Mouse (Mus musculus) spleen, embryonic (tissue): Measurements from ENCODE around the gene Creb3l2.

Experiments used
- CTCF ChIA-PET: fragments of 350-600 bp; sonication (Branson Sonifier 250); formaldehyde crosslinking; loops from one replicate; lab custom pipeline; 2022; lab: Charles Lee

Creb3l2 gene

DNA sequence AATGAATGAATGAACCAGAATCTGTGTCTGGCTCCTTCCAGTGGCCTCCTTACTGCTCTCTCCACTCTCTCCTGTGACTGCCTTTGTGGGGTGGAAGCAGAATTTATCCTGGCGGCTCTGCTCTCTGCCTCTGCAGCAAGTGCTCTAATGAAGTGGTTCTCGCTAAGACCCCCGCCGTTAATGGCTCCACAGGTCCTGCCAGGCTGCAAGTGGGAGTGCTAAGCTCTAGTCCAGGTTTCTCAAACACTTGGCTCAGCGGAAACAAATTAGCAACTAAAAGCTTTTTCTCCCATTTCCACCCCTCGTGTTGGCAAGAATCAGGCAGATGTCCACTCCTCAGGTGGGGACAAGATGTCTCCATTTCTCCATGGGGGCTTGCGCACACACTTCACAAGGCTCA, 113.3 kb downstream of the Creb3l2 start:
- CTCF ChIA-PET: interaction anchor here (0.6 kb wide), 1 partner anchor 9 kb away, joined by 3 read pairs; no protein-coding TSS in a partner anchor

- CTCF ChIA-PET: no interaction called here
These were observed 114.4 kb downstream of the Creb3l2 start for GRCm38 (mm10) chr6:37327519-37327918.

GRCm38 (mm10) chr6:37326603-37326955, 115.4 kb downstream of the Creb3l2 start:
- CTCF ChIA-PET: no interaction called here

- CTCF ChIA-PET: no interaction called here
These were observed 115.9 kb downstream of the Creb3l2 start for GRCm38 (mm10) chr6:37325906-37326602.

GRCm38 (mm10) chr6:37325076-37325475, 116.9 kb downstream of the Creb3l2 start:
- CTCF ChIA-PET: no interaction called here

- CTCF ChIA-PET: no interaction called here
These were observed 119.3 kb downstream of the Creb3l2 start for GRCm38 (mm10) chr6:37322641-37323040.

DNA sequence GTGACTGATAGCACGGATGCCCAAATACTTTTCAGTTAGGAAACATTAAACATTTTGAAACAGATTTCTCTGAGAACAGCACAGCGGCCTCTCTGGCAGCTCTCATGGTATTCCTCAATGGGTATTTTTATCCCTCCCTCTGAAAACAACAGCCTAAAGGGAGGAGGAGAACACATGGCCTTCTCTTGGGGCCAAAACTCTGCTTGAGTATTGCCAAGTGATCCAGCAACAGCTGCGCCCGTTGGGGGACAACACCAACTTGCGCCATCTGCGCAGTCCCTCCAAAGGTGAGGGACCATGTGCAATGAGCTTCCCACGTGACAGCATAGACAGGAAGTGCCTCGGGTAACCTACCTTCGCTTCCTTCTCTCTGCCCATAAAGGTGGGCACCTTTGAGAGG, 119.9 kb downstream of the Creb3l2 start:
- CTCF ChIA-PET: no interaction called here

DNA sequence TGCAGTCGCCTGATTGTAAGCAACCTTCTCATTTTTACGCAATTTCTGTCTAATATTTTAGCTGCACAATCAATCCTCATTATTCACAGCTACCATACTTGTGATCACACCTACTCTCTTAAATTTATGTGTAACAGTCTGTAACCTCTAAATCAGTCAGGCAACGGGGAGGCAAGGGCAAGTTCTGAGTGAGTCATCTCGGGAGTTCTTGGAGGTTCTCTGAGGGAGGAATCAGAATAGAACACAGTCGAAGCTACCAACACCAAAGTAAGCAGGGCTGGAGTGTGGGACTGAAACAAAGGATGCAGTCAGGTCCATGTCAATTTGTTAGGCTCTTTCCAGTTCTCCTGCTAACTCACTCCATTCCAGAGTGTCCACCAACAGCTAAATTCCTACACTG, 124.0 kb downstream of the Creb3l2 start:
- CTCF ChIA-PET: no interaction called here

GRCm38 (mm10) chr6:37315440-37315839, 126.5 kb downstream of the Creb3l2 start:
- CTCF ChIA-PET: no interaction called here

GRCm38 (mm10) chr6:37310601-37311000, 131.3 kb downstream of the Creb3l2 start:
- CTCF ChIA-PET: no interaction called here

GRCm38 (mm10) chr6:37306616-37307015, 135.3 kb downstream of the Creb3l2 start:
- CTCF ChIA-PET: no interaction called here

DNA sequence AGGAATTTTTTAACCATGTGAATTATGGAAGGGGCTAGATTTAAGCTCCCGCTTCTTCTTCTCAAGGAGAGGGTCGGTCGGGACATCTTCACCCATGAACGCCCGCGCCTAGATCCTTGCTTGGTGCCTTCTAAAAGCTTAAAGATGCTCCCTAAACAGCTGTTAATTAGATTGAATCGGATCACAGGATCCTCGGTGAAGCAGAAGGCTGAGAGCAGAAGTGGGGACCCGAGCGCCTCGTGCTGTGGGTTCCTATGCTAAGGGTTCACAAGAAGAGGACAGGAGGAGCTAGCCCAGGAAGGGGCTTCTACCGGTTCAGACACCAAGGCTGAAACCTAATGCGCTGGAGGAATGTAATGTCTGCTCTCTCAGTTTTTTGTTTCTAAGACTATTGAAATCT, 141.5 kb downstream of the Creb3l2 start:
- CTCF ChIA-PET: no interaction called here

DNA sequence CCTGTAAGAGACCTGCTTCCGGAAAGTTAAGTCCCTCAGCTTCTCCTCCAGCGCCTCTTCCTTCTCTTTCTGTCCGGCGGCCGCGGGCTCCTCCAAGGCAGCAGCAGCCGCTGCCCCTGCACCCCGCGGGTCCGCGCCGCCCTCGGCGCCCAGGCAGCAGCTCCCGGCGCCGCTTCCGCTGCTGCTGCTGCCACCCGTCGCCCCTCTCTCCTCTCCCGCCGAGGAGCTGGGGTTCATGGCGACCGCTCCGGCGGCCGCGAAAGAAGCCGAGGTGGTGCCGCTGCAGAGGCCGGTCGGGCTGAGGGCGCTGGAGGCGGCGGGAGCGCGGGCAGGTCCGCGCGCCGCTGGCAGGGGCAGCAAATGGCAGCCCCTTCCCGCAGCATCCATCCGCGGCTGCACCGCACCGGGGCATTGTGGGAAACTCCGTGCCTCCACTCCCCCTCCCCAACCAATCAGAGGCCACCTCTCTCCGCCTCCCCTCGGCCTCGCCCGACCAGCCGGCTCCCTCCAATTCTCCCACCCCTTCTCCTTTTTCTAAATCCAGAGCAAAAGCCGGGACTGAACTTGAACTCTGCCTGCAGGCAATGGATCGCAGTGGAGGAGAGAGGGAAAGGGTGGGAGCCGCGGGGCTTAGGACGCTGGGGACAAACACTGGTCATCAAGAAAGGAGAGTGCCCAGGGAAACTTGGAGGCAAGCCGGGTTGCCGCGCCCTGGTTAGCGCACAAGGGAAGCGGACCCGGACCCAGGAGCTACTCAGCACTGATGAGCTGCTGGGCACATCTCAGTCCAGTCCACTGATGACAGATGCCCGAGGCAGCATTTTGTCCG, 142.2 kb downstream of the Creb3l2 start, which contains the start of gene Dgki:
Gene Dgki (minus strand): TSS at position 623 of the 829 bp plus-strand sequence.
- CTCF ChIA-PET: no interaction called here

- CTCF ChIA-PET: no interaction called here
These were observed 143.0 kb downstream of the Creb3l2 start for GRCm38 (mm10) chr6:37298982-37299381.

DNA sequence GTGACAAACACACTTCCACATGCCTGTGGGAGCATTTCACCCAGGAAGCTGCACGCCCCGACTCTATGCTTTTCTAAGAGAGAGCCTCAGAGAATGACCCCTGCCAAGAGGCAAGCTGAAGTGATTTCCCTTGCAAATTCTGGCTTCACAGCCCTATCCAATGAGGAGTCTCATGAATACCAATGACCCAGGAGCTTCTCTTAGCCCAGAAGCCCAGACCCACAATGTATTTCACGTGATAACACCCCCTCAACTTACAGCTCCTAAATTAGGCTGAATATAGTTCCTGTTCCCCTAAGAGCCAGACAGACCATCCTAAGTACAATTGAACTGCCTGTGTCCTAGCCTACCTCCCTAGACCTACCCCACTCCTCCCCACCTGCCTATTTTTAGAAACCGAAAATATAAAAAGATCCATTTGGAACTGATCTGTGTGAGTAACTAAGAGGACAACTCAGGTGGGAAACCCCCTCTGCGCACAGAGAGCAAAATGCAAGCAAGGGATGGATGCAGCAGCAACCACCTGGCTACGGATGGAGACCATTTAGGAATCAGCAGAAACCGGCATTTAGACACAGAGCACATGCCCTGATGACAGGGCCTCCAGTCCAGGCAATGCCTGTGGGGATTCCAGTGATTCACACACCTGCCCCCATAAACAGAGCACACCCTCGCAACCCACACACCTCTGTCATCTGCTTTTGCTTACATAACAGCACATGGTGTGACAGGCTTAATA, 144.0 kb downstream of the Creb3l2 start:
- CTCF ChIA-PET: no interaction called here

- CTCF ChIA-PET: no interaction called here
These were observed 149.9 kb downstream of the Creb3l2 start for GRCm38 (mm10) chr6:37292068-37292467.

DNA sequence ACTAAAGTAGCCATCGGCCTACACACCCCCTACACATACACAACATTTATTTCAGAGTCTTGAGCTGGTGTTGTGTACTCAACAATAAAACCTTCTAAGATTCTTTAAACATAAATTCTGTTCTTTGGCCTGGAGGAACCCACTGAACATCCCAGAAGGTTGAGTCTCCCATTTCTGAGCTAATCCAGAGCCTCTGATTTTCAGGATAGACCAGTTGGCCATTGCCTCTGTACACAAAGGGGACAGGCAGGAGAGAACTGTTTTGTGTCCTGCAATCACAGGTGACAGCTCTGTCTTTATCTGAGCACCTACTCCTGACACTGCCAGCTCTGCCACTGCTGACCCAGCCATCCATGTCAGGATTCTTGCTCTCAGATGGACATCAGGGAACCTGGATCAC, 150.8 kb downstream of the Creb3l2 start:
- CTCF ChIA-PET: no interaction called here

DNA sequence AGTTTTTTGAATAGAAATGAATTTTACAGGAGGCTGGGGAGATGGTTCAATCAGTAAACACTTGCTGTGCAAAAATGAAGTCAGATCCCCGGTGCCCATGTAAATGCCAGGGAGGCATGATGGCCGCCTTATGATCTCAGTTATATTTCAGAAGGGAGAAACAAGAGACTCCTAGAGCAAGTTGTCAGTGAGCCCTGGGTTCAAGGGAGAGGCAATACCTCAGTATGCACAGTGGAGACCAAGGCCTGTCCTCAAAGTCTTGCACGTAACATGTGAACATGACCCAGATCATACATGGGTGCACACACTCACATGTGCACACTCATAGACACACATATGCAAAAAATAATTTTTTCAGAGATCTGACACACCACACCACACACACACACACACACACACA, 151.3 kb downstream of the Creb3l2 start:
- CTCF ChIA-PET: no interaction called here

DNA sequence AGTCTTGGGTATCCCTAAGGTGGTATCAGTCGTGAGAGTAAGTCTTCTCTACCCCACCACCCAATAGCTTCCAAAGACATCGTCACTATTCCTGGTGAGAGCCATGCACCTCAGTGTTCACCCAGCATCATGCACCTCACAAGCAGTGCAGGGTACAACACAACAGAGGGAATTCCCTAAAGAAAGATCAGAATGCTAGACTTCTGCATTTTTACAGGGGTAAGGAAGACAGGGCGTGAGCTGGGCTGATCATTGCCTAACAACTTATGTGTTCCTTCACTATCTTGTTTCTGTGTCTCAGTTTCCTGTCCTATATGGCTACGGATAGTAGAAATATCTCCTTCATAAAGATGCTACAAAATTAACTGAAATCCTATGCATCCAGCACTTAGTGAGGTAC, 155.8 kb downstream of the Creb3l2 start:
- CTCF ChIA-PET: no interaction called here

- CTCF ChIA-PET: no interaction called here
These were observed 157.1 kb downstream of the Creb3l2 start for GRCm38 (mm10) chr6:37284879-37285278.

GRCm38 (mm10) chr6:37283336-37283735, 158.6 kb downstream of the Creb3l2 start:
- CTCF ChIA-PET: no interaction called here

- CTCF ChIA-PET: no interaction called here
These were observed 159.3 kb downstream of the Creb3l2 start for GRCm38 (mm10) chr6:37282659-37283058.
